Mouse (Mus musculus): Measurements from ENCODE around the gene Calm4. TPM values are rescaled to one million over a fixed set of nuclear protein-coding genes. Genes with fewer than 3 reads are reported as not detected.

The Calm4 gene
- polyA plus RNA-seq, 1 experiment = 1.5 TPM

DNA sequence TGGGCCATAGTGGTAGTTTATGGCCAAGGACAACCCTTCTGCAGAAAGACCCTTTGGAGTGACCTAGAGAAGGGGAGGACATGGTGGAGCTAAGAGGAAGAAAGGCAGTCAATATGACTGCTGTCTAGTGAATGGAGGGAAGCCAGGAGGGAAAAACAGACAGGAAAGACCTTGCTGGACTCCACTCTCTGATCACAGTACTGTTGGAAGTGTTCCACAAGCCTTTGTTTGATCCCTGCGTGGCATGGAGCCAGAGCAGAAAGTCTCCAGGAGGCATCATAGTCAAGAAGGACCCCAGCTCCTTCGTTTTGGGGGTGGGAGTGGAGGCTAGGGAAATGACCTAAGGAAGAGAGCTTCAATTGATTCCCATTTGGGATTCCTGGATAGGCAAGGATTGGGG is 32.4 kb upstream of the Calm4 start:
- H3K36me3 ChIP-seq (ENCODE audit: control insufficient read depth, insufficient read depth, low read length) = no peaks in the 10 kb centered on the region
- no peaks in the 10 kb centered on the region for H3K27me3 ChIP-seq (ENCODE audit: control insufficient read depth, insufficient read depth, low read length)
- no peak for DNase-seq
- H3K4me1 ChIP-seq (replicated peaks; ENCODE audit: control insufficient read depth, insufficient read depth, low read length) = no peaks in the 10 kb centered on the region
- H3K4me3 ChIP-seq (ENCODE audit: control insufficient read depth, insufficient read depth, low read length) = no peak overlapping the region
- TF ChIP-seq CTCF (IDR thresholded peaks at IDR 0.05; ENCODE audit: borderline replicate concordance, control insufficient read depth, extremely low read depth, insufficient read depth, low read length, poor library complexity) = no peak
- no peak for TF ChIP-seq POLR2A (IDR thresholded peaks at IDR 0.05; ENCODE audit: control insufficient read depth, extremely low read depth, insufficient read depth, low read length, poor library complexity)
- H3K27ac ChIP-seq (ENCODE audit: control insufficient read depth, insufficient read depth, low read length) = no peak overlapping the region
- WGBS = 89% methylated on average over 2 of the region's 2 CpGs

- H3K27ac ChIP-seq (ENCODE audit: control insufficient read depth, insufficient read depth, low read length) = no peak overlapping the region
- 34% methylated on average over 5 of the region's 5 CpGs for WGBS
Observed at GRCm38 (mm10) chr13:3805638-3806037, 31.9 kb upstream of the Calm4 start.

DNA sequence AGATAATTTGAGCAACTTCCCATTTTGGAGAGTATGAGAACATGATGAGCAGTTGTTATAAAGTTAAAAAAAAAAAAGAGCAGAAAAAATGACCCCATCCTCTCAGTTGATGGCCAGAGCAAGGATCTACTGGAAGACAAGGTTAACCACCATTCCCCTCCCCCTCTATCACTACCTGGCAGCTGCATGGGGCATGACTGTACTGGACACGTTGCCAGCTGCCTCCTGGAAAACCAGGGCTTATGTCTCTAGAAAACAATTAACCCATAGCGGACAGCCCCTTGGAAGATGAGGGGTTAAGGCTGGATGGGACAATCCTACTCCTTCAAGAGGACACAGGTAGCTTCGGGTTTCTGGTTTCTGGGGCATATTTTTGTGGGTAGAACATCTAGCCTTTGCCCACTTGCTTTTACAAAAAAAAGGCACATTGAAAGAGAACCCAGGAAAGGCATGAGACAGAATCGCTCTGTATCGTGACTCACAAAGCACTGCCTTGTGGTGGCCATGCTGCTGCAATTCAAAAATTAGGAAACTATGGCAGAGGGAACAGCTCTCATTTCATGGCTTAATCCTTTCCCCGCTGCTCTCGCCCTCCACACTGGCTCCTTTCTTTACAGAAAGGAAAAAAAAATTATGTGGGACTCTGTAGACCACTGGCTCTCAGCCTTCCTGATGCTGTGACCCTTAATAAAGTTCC is 30.3 kb upstream of the Calm4 start:
- H3K36me3 ChIP-seq (ENCODE audit: control insufficient read depth, insufficient read depth, low read length) = no peaks in the 10 kb centered on the region
- H3K27me3 ChIP-seq (ENCODE audit: control insufficient read depth, insufficient read depth, low read length) = no peaks in the 10 kb centered on the region
- DNase-seq = no peak
- H3K27ac ChIP-seq (ENCODE audit: control insufficient read depth, insufficient read depth, low read length) = no peak overlapping the region
- H3K4me1 ChIP-seq (replicated peaks; ENCODE audit: control insufficient read depth, insufficient read depth, low read length) = no peaks in the 10 kb centered on the region
- TF ChIP-seq CTCF (IDR thresholded peaks at IDR 0.05; ENCODE audit: borderline replicate concordance, control insufficient read depth, extremely low read depth, insufficient read depth, low read length, poor library complexity) = no peak
- no peak for TF ChIP-seq POLR2A (IDR thresholded peaks at IDR 0.05; ENCODE audit: control insufficient read depth, extremely low read depth, insufficient read depth, low read length, poor library complexity)
- H3K4me3 ChIP-seq (ENCODE audit: control insufficient read depth, insufficient read depth, low read length) = no peak overlapping the region
- WGBS = 70% methylated on average over 7 of the region's 7 CpGs

More at GRCm38 (mm10) chr13:3805638-3806037, 31.9 kb upstream of the Calm4 start:
- no peak overlapping the region for H3K4me3 ChIP-seq (ENCODE audit: control insufficient read depth, insufficient read depth, low read length)
- no peak for DNase-seq
- H3K4me1 ChIP-seq (replicated peaks; ENCODE audit: control insufficient read depth, insufficient read depth, low read length) = no peaks in the 10 kb centered on the region
- H3K27me3 ChIP-seq (ENCODE audit: control insufficient read depth, insufficient read depth, low read length) = no peaks in the 10 kb centered on the region
- TF ChIP-seq CTCF (IDR thresholded peaks at IDR 0.05; ENCODE audit: borderline replicate concordance, control insufficient read depth, extremely low read depth, insufficient read depth, low read length, poor library complexity) (no peak), POLR2A (IDR thresholded peaks at IDR 0.05; ENCODE audit: control insufficient read depth, extremely low read depth, insufficient read depth, low read length, poor library complexity) (no peak)
- no peaks in the 10 kb centered on the region for H3K36me3 ChIP-seq (ENCODE audit: control insufficient read depth, insufficient read depth, low read length)

DNA sequence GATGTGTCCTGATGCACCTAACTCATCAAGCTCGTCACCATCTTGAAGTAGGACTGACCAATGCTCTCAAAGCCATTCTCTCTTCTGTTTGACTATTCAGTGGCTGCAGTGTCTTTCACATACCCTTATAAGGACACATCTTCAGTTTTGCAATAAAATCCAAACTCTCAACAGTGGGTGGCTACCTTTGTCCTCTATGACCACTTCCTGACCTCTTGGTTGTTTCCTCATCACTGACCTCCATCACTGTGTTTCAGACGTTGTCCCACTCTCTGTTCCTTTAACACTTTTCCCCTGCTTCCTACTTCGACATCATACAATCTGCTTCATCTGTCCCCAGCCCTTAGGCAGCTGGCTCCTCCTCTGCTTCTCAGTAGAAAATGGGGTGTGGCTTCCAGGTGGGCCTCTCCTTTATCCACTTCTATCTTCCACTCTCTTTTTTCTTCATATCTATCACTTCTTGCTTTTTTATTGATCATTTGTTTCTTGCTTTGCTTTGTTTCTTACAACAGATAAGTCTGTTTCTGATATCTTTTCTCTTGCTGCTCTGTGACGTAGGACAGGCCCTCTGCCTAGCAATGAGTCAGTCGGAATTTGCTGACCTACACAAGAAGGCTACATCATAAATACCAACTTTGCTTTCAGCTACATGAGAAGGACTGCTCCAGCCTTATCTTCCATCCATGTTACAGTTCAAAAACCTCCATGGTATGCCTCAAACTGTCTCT is 19.4 kb upstream of the Calm4 start:
- no peak for DNase-seq
- Histone ChIP-seq H3K27me3 (ENCODE audit: control insufficient read depth, insufficient read depth, low read length) (no peaks in the 10 kb centered on the region), H3K27ac (ENCODE audit: control insufficient read depth, insufficient read depth, low read length) (no peak overlapping the region), H3K4me3 (ENCODE audit: control insufficient read depth, insufficient read depth, low read length) (no peak overlapping the region), H3K4me1 (replicated peaks; ENCODE audit: control insufficient read depth, insufficient read depth, low read length) (no peaks in the 10 kb centered on the region), H3K36me3 (ENCODE audit: control insufficient read depth, insufficient read depth, low read length) (no peaks in the 10 kb centered on the region)
- 76% methylated on average over 5 of the region's 5 CpGs for WGBS
- TF ChIP-seq CTCF (IDR thresholded peaks at IDR 0.05; ENCODE audit: borderline replicate concordance, control insufficient read depth, extremely low read depth, insufficient read depth, low read length, poor library complexity) = no peak
- no peak for TF ChIP-seq POLR2A (IDR thresholded peaks at IDR 0.05; ENCODE audit: control insufficient read depth, extremely low read depth, insufficient read depth, low read length, poor library complexity)

DNA sequence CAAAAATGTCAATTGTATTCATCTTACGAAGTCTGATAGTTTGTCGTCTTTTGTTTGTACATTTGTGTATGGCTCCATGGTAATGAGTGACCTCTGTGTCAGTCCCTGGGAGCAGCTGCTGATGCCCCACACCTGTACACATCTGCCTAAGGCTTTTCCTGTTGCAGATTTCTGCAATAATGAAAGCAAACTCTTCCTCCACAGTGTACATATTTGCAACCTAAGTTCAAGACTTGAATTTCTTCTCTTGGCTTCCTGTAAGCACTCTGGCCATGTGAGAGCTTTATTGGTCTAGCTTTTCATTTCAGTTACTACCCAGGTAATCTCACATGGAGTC is 18.8 kb upstream of the Calm4 start:
- DNase-seq = no peak
- Histone ChIP-seq H3K36me3 (ENCODE audit: control insufficient read depth, insufficient read depth, low read length) (no peaks in the 10 kb centered on the region), H3K27me3 (ENCODE audit: control insufficient read depth, insufficient read depth, low read length) (no peaks in the 10 kb centered on the region), H3K27ac (ENCODE audit: control insufficient read depth, insufficient read depth, low read length) (no peak overlapping the region), H3K4me1 (replicated peaks; ENCODE audit: control insufficient read depth, insufficient read depth, low read length) (no peaks in the 10 kb centered on the region), H3K4me3 (ENCODE audit: control insufficient read depth, insufficient read depth, low read length) (no peak overlapping the region)
- no peak for TF ChIP-seq POLR2A (IDR thresholded peaks at IDR 0.05; ENCODE audit: control insufficient read depth, extremely low read depth, insufficient read depth, low read length, poor library complexity)
- 93% methylated on average over 2 of the region's 2 CpGs for WGBS

DNA sequence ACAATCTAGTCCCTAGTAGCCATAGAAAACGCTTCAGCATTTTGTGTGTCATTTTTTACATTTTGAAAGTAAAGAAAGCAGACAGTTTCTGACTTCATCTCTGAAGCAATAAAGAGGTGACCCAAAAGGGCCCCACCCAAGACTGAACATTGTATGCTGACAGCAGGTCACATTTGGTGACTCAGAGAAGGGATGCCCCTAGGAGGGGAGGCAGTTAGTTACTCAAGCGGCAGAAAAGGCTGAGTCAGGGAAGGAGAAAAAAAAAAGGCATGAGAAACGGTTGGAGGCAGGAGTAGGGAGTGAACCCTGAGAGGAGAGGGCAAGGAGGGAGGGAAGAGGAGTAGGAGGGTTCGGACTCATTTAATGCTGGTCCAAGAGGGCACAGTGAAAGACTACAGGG is 15.5 kb upstream of the Calm4 start:
- no peak overlapping the region for H3K4me3 ChIP-seq (ENCODE audit: control insufficient read depth, insufficient read depth, low read length)
- no peaks in the 10 kb centered on the region for H3K4me1 ChIP-seq (replicated peaks; ENCODE audit: control insufficient read depth, insufficient read depth, low read length)
- TF ChIP-seq CTCF (IDR thresholded peaks at IDR 0.05; ENCODE audit: borderline replicate concordance, control insufficient read depth, extremely low read depth, insufficient read depth, low read length, poor library complexity) = no peak
- no peak for TF ChIP-seq POLR2A (IDR thresholded peaks at IDR 0.05; ENCODE audit: control insufficient read depth, extremely low read depth, insufficient read depth, low read length, poor library complexity)
- H3K27ac ChIP-seq (ENCODE audit: control insufficient read depth, insufficient read depth, low read length) = no peak overlapping the region
- H3K36me3 ChIP-seq (ENCODE audit: control insufficient read depth, insufficient read depth, low read length) = no peaks in the 10 kb centered on the region
- no peaks in the 10 kb centered on the region for H3K27me3 ChIP-seq (ENCODE audit: control insufficient read depth, insufficient read depth, low read length)
- DNase-seq = no peak
- WGBS = 79% methylated on average over 4 of the region's 4 CpGs
